Mouse (Mus musculus) layer of hippocampus, adult 2 months (tissue): ENCODE data around the gene Prss34. TPM values are rescaled to one million over a fixed set of nuclear protein-coding genes. Genes with fewer than 3 reads are reported as not detected.

ENCODE experiments used
- DNase-seq, 2 experiments: peaks; one replicate each; pipeline ENCODE4 v3.0.0; 2022; ENCODE audit warnings: low spot score in 2 of 2
- H3K27ac ChIP-seq: fragments of 200-600 bp; 2 replicates; pipeline ENCODE4 v1.8.1; 2022
- H3K4me3 ChIP-seq: fragments of 200-600 bp; 2 replicates; pipeline ENCODE4 v1.8.1; 2022; ENCODE audit warnings: mild to moderate bottlenecking
- CTCF ChIP-seq: fragments of 200-600 bp; conservative IDR thresholded peaks from 2 replicates; pipeline ENCODE4 v1.8.1; 2022; ENCODE audit warnings: antibody characterized with exemption, mild to moderate bottlenecking, moderate library complexity
- long read RNA-seq, 2 experiments: library from polyadenylated mRNA; stranded (forward); transcript quantifications; one replicate each; pipeline ENCODE4 v2.0.0; 2021; ENCODE audit warnings: borderline mapping rate in 2 of 2
- total RNA-seq, 2 experiments: library from RNA; stranded (reverse); gene quantifications; 2 replicates each; pipeline ENCODE4 v1.2.3; 2021

Gene Prss34
- total RNA-seq = not detected
- long read RNA-seq, experiment 1 = 0 reads
- long read RNA-seq, experiment 2 = 0 reads

DNA sequence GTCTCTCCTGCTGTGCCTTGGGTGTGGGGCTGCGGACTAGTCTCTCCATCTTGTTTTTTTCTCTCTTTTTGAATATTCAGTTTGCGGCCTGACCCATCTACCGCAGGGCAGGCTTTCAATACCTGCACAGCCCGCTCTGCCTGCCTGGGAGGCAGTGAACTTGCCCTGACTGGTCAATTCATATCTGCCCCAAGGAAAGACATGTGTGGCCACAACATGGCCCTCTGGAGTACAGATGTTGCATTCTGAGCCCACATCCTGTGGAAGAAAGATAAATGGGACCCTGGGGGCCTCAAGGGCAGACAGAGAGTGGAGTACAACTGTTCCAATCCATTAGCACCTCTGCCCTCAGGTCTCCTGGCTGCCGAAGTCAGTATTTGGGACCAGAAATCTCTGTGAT is at the start of gene Prss34:
TSS of gene Prss34 (plus strand) at position 301 of the 400 bp plus-strand sequence.
- no peak within 1 kb of the TSS for H3K27ac ChIP-seq

DNA sequence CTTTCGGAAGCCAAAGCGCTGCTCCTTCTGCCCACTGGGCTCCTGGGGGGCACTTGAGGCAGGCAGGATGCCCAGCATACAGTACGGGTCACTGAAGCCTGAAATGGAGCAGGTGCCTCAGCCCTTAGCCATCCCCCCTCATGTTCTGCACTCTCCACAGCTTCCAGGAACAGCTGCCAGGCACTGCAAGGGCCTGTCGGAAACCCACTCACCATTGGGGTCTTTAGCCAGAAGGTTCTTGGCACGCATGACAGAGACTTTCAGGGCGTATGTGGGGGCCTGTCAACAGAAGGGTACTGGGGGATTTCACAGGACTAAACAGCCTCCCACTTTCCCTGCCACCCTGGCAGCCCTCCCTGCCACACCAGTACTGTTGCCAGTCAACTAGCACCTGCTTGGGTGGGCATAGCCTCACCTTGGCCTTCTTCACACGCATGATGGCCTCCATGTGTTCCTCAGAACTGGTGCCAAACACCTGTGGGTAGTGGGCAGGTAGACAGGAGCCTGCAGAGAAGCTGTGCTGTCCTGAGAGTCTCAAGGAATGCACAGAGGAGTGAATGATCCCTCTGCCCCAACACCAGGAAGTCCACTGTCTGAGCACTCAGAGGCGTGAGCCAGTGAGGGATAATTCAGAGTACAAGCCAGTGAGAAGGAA is 47.9 kb upstream of the Prss34 start:
- no peak for TF ChIP-seq CTCF
- Histone ChIP-seq H3K4me3 (no peak overlapping the region), H3K27ac (no peak overlapping the region)
- DNase-seq = no peak

More for the DNA sequence above, at the start of gene Prss34:
- no peak within 1 kb of the TSS for H3K4me3 ChIP-seq
- no peak for DNase-seq
- TF ChIP-seq CTCF = no peak

DNA sequence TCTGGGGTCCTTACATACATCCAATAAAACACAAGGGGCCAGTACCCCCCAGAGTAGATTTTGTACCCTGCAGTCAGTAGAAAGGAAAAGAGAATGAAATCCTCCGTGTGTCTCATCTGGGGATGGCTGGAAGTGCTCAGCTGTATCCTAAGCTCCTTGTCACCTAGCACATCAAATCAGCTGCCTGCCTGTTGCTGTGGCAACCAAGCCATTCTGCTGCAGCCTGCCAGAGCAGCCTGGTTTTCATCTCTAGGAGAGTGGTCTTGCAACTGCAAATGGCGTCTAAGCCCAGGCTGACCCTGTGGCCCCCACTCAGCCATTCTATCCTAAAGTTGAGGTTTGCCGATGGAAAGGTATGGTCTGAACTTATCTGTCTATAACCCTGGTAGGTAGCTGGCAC is 45.6 kb upstream of the Prss34 start:
- H3K4me3 ChIP-seq = no peak overlapping the region
- H3K27ac ChIP-seq = no peak overlapping the region
- DNase-seq = peak in 1 of 2 experiments; percentile 44
- TF ChIP-seq CTCF = no peak

- Histone ChIP-seq H3K27ac (peak overlapping the region; percentile 68), H3K4me3 (peak overlapping the region; percentile 6; the same call in 1 of the 2 replicates)
- peak in 1 of 2 experiments; percentile 46 for DNase-seq
- no peak for TF ChIP-seq CTCF
Measured at GRCm38 (mm10) chr17:25253760-25254159, 44.4 kb upstream of the Prss34 start.

- Histone ChIP-seq H3K4me3 (no peak overlapping the region), H3K27ac (no peak overlapping the region)
- TF ChIP-seq CTCF = no peak
- DNase-seq = no peak
Measured at GRCm38 (mm10) chr17:25255110-25255509, 43.1 kb upstream of the Prss34 start.

DNA sequence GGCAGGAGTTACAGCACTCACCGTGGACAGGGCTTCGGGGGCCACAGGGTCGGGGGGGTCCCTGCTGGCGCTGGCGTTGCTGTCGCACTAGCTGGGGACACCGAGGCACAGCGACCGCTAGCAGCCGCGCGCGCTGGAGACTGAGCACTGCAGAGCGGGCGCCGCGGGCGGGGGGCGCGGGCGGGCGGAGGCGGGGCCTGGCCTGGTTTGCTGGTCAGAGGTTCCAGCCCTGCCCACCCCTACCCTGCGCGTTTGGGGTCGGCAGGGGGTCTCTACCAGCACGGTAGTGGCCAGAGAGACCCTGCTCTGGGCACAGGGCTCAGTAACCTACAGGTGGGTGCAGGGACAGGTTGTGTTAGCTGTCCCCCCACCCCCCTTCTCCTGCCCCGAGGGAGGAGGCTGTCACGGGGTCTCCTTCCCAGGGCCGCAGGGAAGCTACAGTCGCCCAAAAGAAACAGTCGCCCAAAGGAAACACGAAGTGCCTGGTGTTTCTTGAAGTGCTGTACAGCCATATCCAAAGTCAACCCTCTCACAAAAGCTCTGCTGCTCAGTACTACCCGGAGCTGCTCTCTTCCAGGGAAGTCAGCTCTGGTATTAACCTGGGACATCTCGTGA is 41.9 kb upstream of the Prss34 start, which contains the start of gene Baiap3:
TSS of gene Baiap3 (minus strand) at position 225 of the 615 bp plus-strand sequence.
- H3K4me3 ChIP-seq = peak within 1 kb of the TSS; percentile 27; the same call in 1 of the 2 replicates
- no peak for DNase-seq
- TF ChIP-seq CTCF = no peak
- H3K27ac ChIP-seq = no peak within 1 kb of the TSS

DNA sequence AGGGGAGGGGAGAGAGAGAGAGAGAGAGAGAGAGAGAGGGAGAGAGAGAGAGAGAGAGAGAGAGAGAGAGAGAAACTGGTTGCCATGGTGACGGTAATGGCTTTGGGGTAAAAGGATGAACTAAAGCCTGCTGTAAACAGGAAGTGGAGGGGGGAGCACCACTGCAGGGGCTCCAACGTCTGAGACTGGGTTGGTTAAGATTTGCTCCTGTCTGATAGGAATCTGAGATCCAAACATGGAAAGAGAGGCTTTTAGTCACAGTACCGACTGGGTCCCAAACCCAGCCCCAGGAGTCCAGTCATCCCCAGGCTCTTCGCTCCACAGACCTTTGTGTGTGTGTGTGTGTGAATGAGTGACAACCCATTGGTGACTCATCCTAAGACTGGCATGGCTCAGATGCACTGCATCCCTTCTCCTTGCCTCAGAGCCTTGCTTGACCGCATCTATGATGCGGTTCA is 40.4 kb upstream of the Prss34 start:
- no peak for TF ChIP-seq CTCF
- Histone ChIP-seq H3K27ac (no peak overlapping the region), H3K4me3 (no peak overlapping the region)
- no peak for DNase-seq

DNA sequence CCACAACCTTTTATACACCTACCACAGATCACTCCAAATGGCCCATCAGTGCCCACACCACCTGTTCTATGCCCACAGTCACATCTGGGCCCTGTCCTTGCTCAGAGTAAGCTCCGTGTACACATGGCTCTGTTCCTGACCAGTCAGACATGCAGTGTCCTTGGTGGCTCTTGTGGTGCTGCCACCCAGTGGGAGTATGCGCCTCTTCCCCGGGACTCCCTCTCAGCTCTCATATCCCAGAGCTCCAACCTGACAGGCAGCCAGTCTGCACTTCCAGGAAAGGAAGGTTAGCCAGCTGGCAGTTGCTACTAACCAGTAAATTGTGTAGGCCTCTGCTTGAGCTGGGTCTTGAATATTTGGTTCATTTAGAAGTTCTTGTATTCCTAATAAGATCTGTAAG is 33.7 kb upstream of the Prss34 start:
- H3K4me3 ChIP-seq = no peak overlapping the region
- peak; percentile 74 for TF ChIP-seq CTCF
- DNase-seq = peak; percentile 48 to 52
- H3K27ac ChIP-seq = no peak overlapping the region

DNA sequence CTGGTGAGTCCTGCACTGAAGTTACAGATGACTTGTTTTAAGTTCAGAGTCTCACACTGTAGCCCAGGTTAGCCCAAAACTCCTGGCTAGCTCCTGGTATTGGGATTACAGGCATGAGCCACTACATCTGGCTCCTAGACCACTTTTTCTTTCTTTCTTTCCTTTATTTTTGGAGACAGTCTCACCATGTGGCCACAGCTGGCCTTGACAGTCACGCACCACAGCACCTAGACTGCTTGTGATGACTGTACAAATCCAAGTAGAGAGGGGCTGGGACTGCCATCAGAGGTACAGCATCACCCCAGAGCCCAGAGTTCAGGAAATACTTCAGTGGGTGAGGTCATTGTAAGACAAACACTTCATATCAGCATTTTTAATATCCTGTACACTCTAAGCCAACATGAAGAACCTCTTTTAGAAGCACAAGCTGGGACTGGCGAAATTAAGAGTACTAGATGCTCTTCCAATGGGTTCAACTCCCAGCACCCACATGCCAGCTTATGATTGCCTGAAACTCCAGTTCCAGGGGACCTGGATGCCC is 27.3 kb upstream of the Prss34 start:
- no peak overlapping the region; the same call in 1 of the 2 replicates for H3K4me3 ChIP-seq
- TF ChIP-seq CTCF = no peak
- no peak for DNase-seq
- no peak overlapping the region for H3K27ac ChIP-seq

DNA sequence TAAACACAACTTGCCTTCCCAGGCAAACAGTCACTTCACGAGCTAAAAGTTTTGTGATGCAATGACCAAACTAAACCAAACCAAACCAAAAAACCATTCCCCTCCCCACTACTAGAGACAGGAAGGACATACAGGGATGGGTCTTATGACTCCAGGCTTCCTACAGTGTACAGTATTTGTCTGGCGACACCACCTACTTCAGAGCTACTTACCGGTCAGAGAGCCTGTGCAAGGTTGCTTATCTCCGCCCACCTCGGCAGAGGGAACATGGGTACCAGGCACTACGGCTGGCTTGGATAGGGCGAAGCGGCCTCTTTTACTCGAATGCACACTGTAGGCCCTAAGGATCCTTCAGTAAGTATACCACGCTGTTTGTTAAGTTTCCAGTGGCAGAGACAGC is 25.9 kb upstream of the Prss34 start:
- TF ChIP-seq CTCF = no peak
- H3K4me3 ChIP-seq = peak overlapping the region; percentile 97
- H3K27ac ChIP-seq = peak overlapping the region; percentile 100
- DNase-seq = no peak

- DNase-seq = peak; percentile 76 to 81
- H3K4me3 ChIP-seq = peak overlapping the region; percentile 97
- TF ChIP-seq CTCF = no peak
- peak overlapping the region; percentile 100 for H3K27ac ChIP-seq
Measured at GRCm38 (mm10) chr17:25272951-25273705, 25.1 kb upstream of the Prss34 start.

- peak overlapping the region; percentile 100 for H3K27ac ChIP-seq
- TF ChIP-seq CTCF = peak; percentile 87
- peak overlapping the region; percentile 97 for H3K4me3 ChIP-seq
- DNase-seq = peak; percentile 94
Measured at GRCm38 (mm10) chr17:25273706-25274501, 24.3 kb upstream of the Prss34 start.
